Comparison of ENCODE assay signal across 24 mouse cellular contexts in the genomic region with DNA sequence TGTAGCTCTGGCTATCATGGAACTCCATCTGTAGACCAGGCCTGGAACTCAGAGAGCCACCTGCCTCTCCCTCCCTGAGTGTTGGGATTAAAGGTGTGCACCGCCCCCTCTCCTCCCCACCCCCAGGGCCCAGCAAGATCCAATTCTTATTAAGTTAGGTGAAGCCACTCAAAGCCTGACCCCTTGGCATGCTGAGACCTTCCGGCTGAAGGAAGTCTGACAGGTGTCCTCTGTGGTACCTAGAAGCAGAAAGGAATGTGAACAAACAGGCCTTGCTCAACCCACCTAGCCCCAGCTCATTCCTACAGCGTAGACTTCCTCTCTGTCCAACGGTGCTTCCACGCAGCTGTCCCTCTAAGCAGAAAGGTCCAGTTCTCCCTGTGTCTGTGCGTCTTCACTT. TPM values are rescaled to one million over a fixed set of nuclear protein-coding genes. Genes with fewer than 3 reads are reported as not detected.
A peak's percentile ranks its signal among the peaks of the same experiment; 100 is the strongest.
DNase-seq lines count a peak whose midpoint lies in the region; ATAC-seq lines count a peak whose summit lies in the region.
"Had no signal": no experiment of that assay in that cellular context is flagged by ENCODE, and none has a peak within 500 bp of the region (broad histone marks: within the 10 kb centered on the region; RNA-seq: fewer than 3 reads in every experiment).

No protein-coding gene starts in this region.

- H3K27me3 ChIP-seq in kidney, embryonic 14.5 days (ENCODE audit: control insufficient read depth, insufficient read depth, low read length) = no peaks in the 10 kb centered on the region
- H3K27me3 ChIP-seq in midbrain, embryonic 10.5 days (ENCODE audit: low read depth, poor library complexity, severe bottlenecking) = 0 out of 2 replicates have a peak, but pooled peaks cover 3% of the 10 kb centered on the region
- H3K27me3 ChIP-seq in midbrain, embryonic 15.5 days (replicated peaks) = no peaks in the 10 kb centered on the region
- H3K27me3 ChIP-seq: CH12.LX; embryonic facial prominence, embryonic 15.5 days; forebrain, embryonic 12.5 days; hindbrain, embryonic 13.5 days had no signal

- no peak overlapping the region for H3K4me2 ChIP-seq in kidney, embryonic 14.5 days (replicated peaks; ENCODE audit: low read depth, low read length)
- H3K4me2 ChIP-seq in midbrain, embryonic 15.5 days = no peak overlapping the region
- H3K4me2 ChIP-seq: embryonic facial prominence, embryonic 15.5 days; forebrain, embryonic 12.5 days; hindbrain, embryonic 13.5 days had no signal

- no peak overlapping the region for H3K4me3 ChIP-seq in kidney, embryonic 14.5 days (ENCODE audit: low read length)
- no peak overlapping the region for H3K4me3 ChIP-seq in midbrain, embryonic 10.5 days
- H3K4me3 ChIP-seq in midbrain, embryonic 15.5 days = no peak overlapping the region
- H3K4me3 ChIP-seq: embryonic facial prominence, embryonic 15.5 days; erythroblast, embryonic 14.5 days; forebrain, embryonic 12.5 days; gastrocnemius, adult 2 months; heart, embryonic 10.5 days; hindbrain, embryonic 13.5 days had no signal

- no peaks in the 10 kb centered on the region for H3K36me3 ChIP-seq in kidney, embryonic 14.5 days (ENCODE audit: control insufficient read depth, insufficient read depth, low read length)
- no peaks in the 10 kb centered on the region for H3K36me3 ChIP-seq in midbrain, embryonic 10.5 days
- no peaks in the 10 kb centered on the region for H3K36me3 ChIP-seq in midbrain, embryonic 15.5 days (replicated peaks)
- H3K36me3 ChIP-seq: embryonic facial prominence, embryonic 15.5 days; forebrain, embryonic 12.5 days; heart, embryonic 10.5 days; hindbrain, embryonic 13.5 days had no signal

- 0 out of 2 replicates have a peak, but pooled peaks have one; percentile 37 for ATAC-seq in kidney, embryonic 14.5 days (ENCODE audit: low FRiP score, low TSS enrichment)
- no peak for ATAC-seq in midbrain, embryonic 15.5 days (replicated peaks)
- peak; percentile 40 for ATAC-seq in granulocyte monocyte progenitor cell, adult 5-6 weeks (replicated peaks; ENCODE audit: poor library complexity, severe bottlenecking)
- ATAC-seq in erythroid progenitor cell, adult 5-6 weeks (replicated peaks; ENCODE audit: low FRiP score, poor library complexity, severe bottlenecking) = no peak
- ATAC-seq: forebrain, postnatal 0 days had no signal

- 85% methylated on average over 6 of the region's 6 CpGs for WGBS in kidney, embryonic 14.5 days
- WGBS in midbrain, embryonic 10.5 days = 77% methylated on average over 6 of the region's 6 CpGs
- 80% methylated on average over 6 of the region's 6 CpGs for WGBS in midbrain, embryonic 15.5 days

- no peaks in the 10 kb centered on the region for H3K9me3 ChIP-seq in kidney, embryonic 14.5 days (ENCODE audit: control insufficient read depth, low read length)
- no peaks in the 10 kb centered on the region for H3K9me3 ChIP-seq in midbrain, embryonic 10.5 days (replicated peaks)
- no peaks in the 10 kb centered on the region for H3K9me3 ChIP-seq in midbrain, embryonic 15.5 days
- H3K9me3 ChIP-seq: embryonic facial prominence, embryonic 15.5 days; forebrain, embryonic 12.5 days; heart, embryonic 10.5 days; hindbrain, embryonic 13.5 days had no signal

- 0 out of 2 replicates have a peak, but pooled peaks cover 4% of the 10 kb centered on the region for H3K4me1 ChIP-seq in kidney, embryonic 14.5 days (ENCODE audit: control insufficient read depth, insufficient read depth, low read length)
- peaks cover 27% of the 10 kb centered on the region for H3K4me1 ChIP-seq in midbrain, embryonic 10.5 days
- H3K4me1 ChIP-seq in midbrain, embryonic 15.5 days = peaks cover 7% of the 10 kb centered on the region; the same call in 1 of the 2 replicates

- no peak overlapping the region for H3K9ac ChIP-seq in kidney, embryonic 14.5 days (ENCODE audit: low read depth, low read length)
- H3K9ac ChIP-seq in midbrain, embryonic 15.5 days = no peak overlapping the region
- H3K9ac ChIP-seq: embryonic facial prominence, embryonic 15.5 days; forebrain, embryonic 12.5 days; forebrain, postnatal 0 days; hindbrain, embryonic 13.5 days had no signal

- H3K27ac ChIP-seq in kidney, embryonic 14.5 days (ENCODE audit: low read depth, low read length) = no peak overlapping the region
- H3K27ac ChIP-seq in midbrain, embryonic 10.5 days (replicated peaks) = peak overlapping the region; percentile 23; the same call in 1 of the 2 replicates
- H3K27ac ChIP-seq in midbrain, embryonic 15.5 days = no peak overlapping the region
- H3K27ac ChIP-seq: embryonic facial prominence, embryonic 15.5 days; forebrain, embryonic 12.5 days; gastrocnemius, adult 2 months; heart, embryonic 10.5 days; hindbrain, embryonic 13.5 days had no signal

- DNase-seq in kidney, postnatal 36 days = no peak
- DNase-seq in midbrain, embryonic 10.5 days (ENCODE audit: low spot score) = no peak
- peak; percentile 29 for DNase-seq in lung, postnatal 25 days (ENCODE audit: low spot score)
- DNase-seq in frontal cortex, postnatal 10 days (ENCODE audit: low spot score in 2 of 2) = no peak
- DNase-seq: adrenal gland, adult 2 months; adrenal gland, postnatal 25 days; cerebellum, adult 18-20 months; cerebellum, adult 9-11 months; forebrain, postnatal 0 days; gastrocnemius, adult 2 months; gastrocnemius, postnatal 36 days; heart, adult 18-20 months; heart, postnatal 10 days; heart, postnatal 4 days had no signal

RNA-seq across cellular contexts. Expression of gene A630001G21Rik, which starts 37.5 kb away (rescaled TPM):
- polyA plus RNA-seq in kidney, embryonic 14.5 days (2014; fragmentation: Nextera tagmentation; extraction: Ambion mirVana) = 0.87 and 1.8 TPM in 2 replicates
- polyA plus RNA-seq in midbrain, embryonic 10.5 days (2016; fragmentation: Nextera tagmentation; extraction: Ambion mirVana) = 1.1 and 1.2 TPM in 2 replicates
- 0.19 and 0.56 TPM in 2 replicates for polyA plus RNA-seq in midbrain, embryonic 15.5 days (2015; fragmentation: Nextera tagmentation; extraction: Ambion mirVana)
- total RNA-seq in granulocyte monocyte progenitor cell, adult 5-6 weeks (2014; fragmentation: Nextera tagmentation) = 105 and 129 TPM in 2 replicates
- 77.1 and 79.8 TPM in 2 replicates for total RNA-seq in granulocyte monocyte progenitor cell, adult 5-6 weeks (2017)
- 14.4 and 23.5 TPM in 2 replicates for total RNA-seq in erythroid progenitor cell, adult 5-6 weeks (2015; ENCODE audit: low replicate concordance)
- total RNA-seq in erythroid progenitor cell, adult 5-6 weeks (2017; ENCODE audit: low replicate concordance) = 6.3 and 6.7 TPM in 2 replicates

RNA-seq across cellular contexts. Expression of gene Cab39, which starts 52.3 kb away (rescaled TPM):
- polyA plus RNA-seq in kidney, embryonic 14.5 days (2014; fragmentation: Nextera tagmentation; extraction: Ambion mirVana) = 37.9 and 53.0 TPM in 2 replicates
- polyA plus RNA-seq in midbrain, embryonic 10.5 days (2016; fragmentation: Nextera tagmentation; extraction: Ambion mirVana) = 35.5 and 40.6 TPM in 2 replicates
- polyA plus RNA-seq in midbrain, embryonic 15.5 days (2015; fragmentation: Nextera tagmentation; extraction: Ambion mirVana) = 53.1 and 54.5 TPM in 2 replicates
- total RNA-seq in granulocyte monocyte progenitor cell, adult 5-6 weeks (2014; fragmentation: Nextera tagmentation) = 76.6 and 78.8 TPM in 2 replicates
- 124 and 141 TPM in 2 replicates for total RNA-seq in granulocyte monocyte progenitor cell, adult 5-6 weeks (2017)
- 42.3 and 44.0 TPM in 2 replicates for total RNA-seq in erythroid progenitor cell, adult 5-6 weeks (2015; ENCODE audit: low replicate concordance)
- total RNA-seq in erythroid progenitor cell, adult 5-6 weeks (2017; ENCODE audit: low replicate concordance) = 46.5 and 52.2 TPM in 2 replicates

Comparison
In these comparisons a context has a peak if more than half of its experiments do, and no peak if none do; other contexts are left out.
1. ATAC-seq: peak in kidney, embryonic 14.5 days (single experiment) and granulocyte monocyte progenitor cell, adult 5-6 weeks (single experiment); none in midbrain, embryonic 15.5 days (single experiment) and erythroid progenitor cell, adult 5-6 weeks (single experiment).